Mouse (Mus musculus) testis, adult 2 months (tissue): ENCODE measurements around the gene Stam2.

Experiments used
- CTCF ChIP-seq: fragments of 200-500 bp; IDR thresholded peaks from 2 replicates; pipeline ENCODE4 v1.5.1; 2012; ENCODE audit warnings: low read depth, mild to moderate bottlenecking, inconsistent platforms, low read length, moderate library complexity; ENCODE audit not compliant: control insufficient read depth, insufficient read depth, insufficient replicate concordance
- POLR2A ChIP-seq: fragments of 200-500 bp; IDR thresholded peaks from 2 replicates; pipeline ENCODE4 v1.6.1; 2012; ENCODE audit warnings: low read depth, mild to moderate bottlenecking, inconsistent platforms, low read length, moderate library complexity; ENCODE audit not compliant: control insufficient read depth

GRCm38 (mm10) chr2:52656722-52657121, 85.4 kb downstream of the Stam2 start:
- no peak for TF ChIP-seq POLR2A
- TF ChIP-seq CTCF, result no peak
